Mouse (Mus musculus): ENCODE results near the gene Sgcd. TPM values are rescaled to one million over a fixed set of nuclear protein-coding genes. Genes with fewer than 3 reads are reported as not detected.

The Sgcd gene
- total and polyA plus RNA-seq, 3 experiments = 7.1 to 69.5 (median 60.9) TPM

DNA sequence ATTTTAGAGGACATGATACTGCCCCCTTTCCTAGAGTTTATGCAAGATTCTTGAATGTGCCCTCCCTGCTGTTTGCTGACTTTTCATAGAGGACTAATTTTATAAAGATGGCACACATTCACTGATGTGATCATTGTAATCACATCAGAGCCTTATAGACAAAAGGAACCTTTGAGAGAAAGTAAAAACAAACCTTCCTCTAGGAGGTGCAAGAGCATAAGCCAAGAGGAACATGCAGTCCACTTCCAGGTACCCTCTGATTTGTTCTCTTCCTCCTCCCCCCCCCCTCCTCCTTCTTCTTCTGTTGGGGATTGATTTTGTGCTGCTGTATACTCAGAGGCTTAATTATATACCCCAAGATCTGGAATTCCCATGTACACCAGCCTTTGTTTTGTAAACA, 978.6 kb downstream of the Sgcd start:
- intact Hi-C loops (cut with DNase I) = no loop called here
- Histone ChIP-seq H3K4me3 (no peak overlapping the region), H3K4me1 (ENCODE audit: control insufficient read depth, insufficient read depth, low read length) (peaks cover 2% of the 10 kb centered on the region; the same call in 1 of the 2 replicates), H3K9ac (ENCODE audit: low read depth, low read length) (no peak overlapping the region), H3K27ac (no peak overlapping the region), H3K27me3 (ENCODE audit: control insufficient read depth, insufficient read depth, low read length) (no peaks in the 10 kb centered on the region), H3K79me2 (replicated peaks; ENCODE audit: control insufficient read depth, insufficient read depth, low read length) (no peaks in the 10 kb centered on the region), H3K36me3 (ENCODE audit: control insufficient read depth, insufficient read depth, low read length) (no peaks in the 10 kb centered on the region; the same call in none of the 2 replicates)
- no peak for DNase-seq
- no peak for TF ChIP-seq EP300 (IDR thresholded peaks at IDR 0.05; ENCODE audit: insufficient read depth, low read depth, low read length)
- TF ChIP-seq POLR2A (IDR thresholded peaks at IDR 0.05; ENCODE audit: insufficient read depth, low read depth, low read length) = no peak
- TF ChIP-seq CTCF (IDR thresholded peaks at IDR 0.05) = no peak

DNA sequence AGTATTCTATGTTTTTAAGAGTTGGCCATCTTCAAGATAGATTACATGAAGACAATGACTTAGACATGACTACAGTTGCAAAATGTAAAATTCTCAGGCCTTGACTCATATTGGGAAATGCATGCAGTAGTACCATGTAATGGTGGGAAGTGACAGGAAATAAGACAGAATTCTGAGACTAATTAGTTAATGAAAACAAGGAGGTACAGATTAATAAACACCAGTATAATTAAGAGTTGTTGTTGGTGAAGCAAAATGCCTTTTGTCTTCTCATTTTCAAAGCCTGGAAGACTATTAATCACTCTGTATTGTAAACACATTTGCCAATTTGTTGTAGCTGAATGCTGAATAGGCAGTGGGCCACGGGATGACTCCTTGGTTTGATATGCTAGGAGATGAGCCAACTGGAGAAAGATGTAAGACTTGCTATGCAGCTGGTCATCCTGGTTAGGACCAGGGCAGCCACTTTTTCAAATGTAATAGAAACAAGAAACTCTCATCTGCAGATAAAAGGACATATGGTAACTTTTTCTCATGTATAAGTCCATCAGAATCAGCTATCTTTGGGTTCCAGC, 983.4 kb downstream of the Sgcd start:
- no peak overlapping the region for H3K27ac ChIP-seq
- H3K79me2 ChIP-seq (replicated peaks; ENCODE audit: control insufficient read depth, insufficient read depth, low read length) = no peaks in the 10 kb centered on the region
- no peaks in the 10 kb centered on the region for H3K27me3 ChIP-seq (ENCODE audit: control insufficient read depth, insufficient read depth, low read length)
- no peak for TF ChIP-seq CTCF (IDR thresholded peaks at IDR 0.05)
- TF ChIP-seq POLR2A (IDR thresholded peaks at IDR 0.05; ENCODE audit: insufficient read depth, low read depth, low read length) = no peak
- TF ChIP-seq EP300 (IDR thresholded peaks at IDR 0.05; ENCODE audit: insufficient read depth, low read depth, low read length) = no peak
- H3K9ac ChIP-seq (ENCODE audit: low read depth, low read length) = no peak overlapping the region
- no peak for DNase-seq
- 59% methylated on average over 1 of the region's 1 CpGs for WGBS
- no peaks in the 10 kb centered on the region; the same call in 1 of the 2 replicates for H3K36me3 ChIP-seq (ENCODE audit: control insufficient read depth, insufficient read depth, low read length)
- no peak overlapping the region for H3K4me3 ChIP-seq
- intact Hi-C loops (cut with DNase I) = no loop called here
- peaks cover 1% of the 10 kb centered on the region; the same call in 1 of the 2 replicates for H3K4me1 ChIP-seq (ENCODE audit: control insufficient read depth, insufficient read depth, low read length)

DNA sequence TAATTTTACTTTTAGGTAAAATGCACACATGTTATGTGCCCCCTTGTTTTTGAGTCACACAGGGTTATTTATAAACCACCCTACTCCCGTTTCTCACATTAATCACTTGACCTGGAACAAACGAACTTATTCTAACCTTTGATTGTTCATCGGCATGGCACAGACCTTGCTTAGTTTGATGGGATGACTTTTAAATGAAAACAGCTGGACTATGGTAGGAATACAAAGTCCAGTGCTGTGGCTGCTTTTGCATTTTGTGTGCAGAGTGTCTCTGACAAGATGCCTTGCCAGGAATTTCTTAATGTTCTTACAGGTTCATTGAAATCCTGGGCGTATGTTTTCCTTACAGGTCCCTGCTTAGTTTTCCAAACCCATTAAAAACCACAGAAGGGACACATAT, 1049.5 kb downstream of the Sgcd start:
- intact Hi-C loops (cut with DNase I) = no loop called here
- H3K27me3 ChIP-seq (ENCODE audit: control insufficient read depth, insufficient read depth, low read length) = no peaks in the 10 kb centered on the region
- 61% methylated on average over 4 of the region's 4 CpGs for WGBS

GRCm38 (mm10) chr11:46924946-46925345, 1063.8 kb downstream of the Sgcd start:
- Histone ChIP-seq H3K4me3 (no peak overlapping the region), H3K36me3 (ENCODE audit: control insufficient read depth, insufficient read depth, low read length) (no peaks in the 10 kb centered on the region), H3K27me3 (ENCODE audit: control insufficient read depth, insufficient read depth, low read length) (no peaks in the 10 kb centered on the region), H3K79me2 (replicated peaks; ENCODE audit: control insufficient read depth, insufficient read depth, low read length) (no peaks in the 10 kb centered on the region), H3K9ac (ENCODE audit: low read depth, low read length) (no peak overlapping the region), H3K4me1 (ENCODE audit: control insufficient read depth, insufficient read depth, low read length) (no peaks in the 10 kb centered on the region), H3K27ac (no peak overlapping the region)
- no peak for TF ChIP-seq CTCF (IDR thresholded peaks at IDR 0.05)
- no peak for TF ChIP-seq POLR2A (IDR thresholded peaks at IDR 0.05; ENCODE audit: insufficient read depth, low read depth, low read length)
- TF ChIP-seq EP300 (IDR thresholded peaks at IDR 0.05; ENCODE audit: insufficient read depth, low read depth, low read length) = no peak
- 33% methylated on average over 1 of the region's 1 CpGs for WGBS
- intact Hi-C loops (cut with DNase I) = loop anchor here (5.0 kb wide), 1 partner anchor 462 kb away; no protein-coding TSS in a partner anchor
- DNase-seq = no peak

More for the DNA sequence above, 1049.5 kb downstream of the Sgcd start:
- no peak for DNase-seq
- Histone ChIP-seq H3K4me3 (no peak overlapping the region), H3K36me3 (ENCODE audit: control insufficient read depth, insufficient read depth, low read length) (no peaks in the 10 kb centered on the region), H3K9ac (ENCODE audit: low read depth, low read length) (no peak overlapping the region), H3K4me1 (ENCODE audit: control insufficient read depth, insufficient read depth, low read length) (no peaks in the 10 kb centered on the region), H3K27ac (no peak overlapping the region), H3K79me2 (replicated peaks; ENCODE audit: control insufficient read depth, insufficient read depth, low read length) (no peaks in the 10 kb centered on the region)
- no peak for TF ChIP-seq POLR2A (IDR thresholded peaks at IDR 0.05; ENCODE audit: insufficient read depth, low read depth, low read length)
- no peak for TF ChIP-seq CTCF (IDR thresholded peaks at IDR 0.05)
- no peak for TF ChIP-seq EP300 (IDR thresholded peaks at IDR 0.05; ENCODE audit: insufficient read depth, low read depth, low read length)

DNA sequence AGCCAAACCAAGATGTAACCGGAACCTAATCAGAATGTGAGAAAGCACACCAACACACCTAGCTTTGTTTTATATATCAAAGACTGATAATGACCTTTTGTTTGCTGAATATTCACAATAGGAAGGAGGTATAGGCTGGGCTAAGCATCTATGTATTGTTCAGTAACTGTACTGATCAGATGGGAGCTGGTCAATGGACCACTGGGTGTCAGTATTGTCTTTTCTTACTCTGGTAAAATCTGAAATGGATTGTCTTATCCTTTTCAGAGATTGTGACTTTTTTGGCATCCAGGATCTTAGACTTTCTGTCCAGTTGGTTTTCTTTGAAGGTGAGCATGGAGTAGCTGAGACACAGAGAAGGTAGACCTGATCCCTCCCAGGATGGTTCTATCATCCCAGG, 1068.5 kb downstream of the Sgcd start:
- no peaks in the 10 kb centered on the region for H3K4me1 ChIP-seq (ENCODE audit: control insufficient read depth, insufficient read depth, low read length)
- WGBS = 78% methylated on average over 1 of the region's 1 CpGs
- DNase-seq = no peak
- H3K27ac ChIP-seq = no peak overlapping the region
- no peak overlapping the region for H3K9ac ChIP-seq (ENCODE audit: low read depth, low read length)
- H3K27me3 ChIP-seq (ENCODE audit: control insufficient read depth, insufficient read depth, low read length) = no peaks in the 10 kb centered on the region
- no peaks in the 10 kb centered on the region for H3K36me3 ChIP-seq (ENCODE audit: control insufficient read depth, insufficient read depth, low read length)
- H3K79me2 ChIP-seq (replicated peaks; ENCODE audit: control insufficient read depth, insufficient read depth, low read length) = no peaks in the 10 kb centered on the region
- no peak overlapping the region for H3K4me3 ChIP-seq
- TF ChIP-seq CTCF (IDR thresholded peaks at IDR 0.05) = peak; percentile 63
- TF ChIP-seq EP300 (IDR thresholded peaks at IDR 0.05; ENCODE audit: insufficient read depth, low read depth, low read length) = no peak
- intact Hi-C loops (cut with DNase I) = loop anchor here (5.0 kb wide), 1 partner anchor 467 kb away; no protein-coding TSS in a partner anchor

DNA sequence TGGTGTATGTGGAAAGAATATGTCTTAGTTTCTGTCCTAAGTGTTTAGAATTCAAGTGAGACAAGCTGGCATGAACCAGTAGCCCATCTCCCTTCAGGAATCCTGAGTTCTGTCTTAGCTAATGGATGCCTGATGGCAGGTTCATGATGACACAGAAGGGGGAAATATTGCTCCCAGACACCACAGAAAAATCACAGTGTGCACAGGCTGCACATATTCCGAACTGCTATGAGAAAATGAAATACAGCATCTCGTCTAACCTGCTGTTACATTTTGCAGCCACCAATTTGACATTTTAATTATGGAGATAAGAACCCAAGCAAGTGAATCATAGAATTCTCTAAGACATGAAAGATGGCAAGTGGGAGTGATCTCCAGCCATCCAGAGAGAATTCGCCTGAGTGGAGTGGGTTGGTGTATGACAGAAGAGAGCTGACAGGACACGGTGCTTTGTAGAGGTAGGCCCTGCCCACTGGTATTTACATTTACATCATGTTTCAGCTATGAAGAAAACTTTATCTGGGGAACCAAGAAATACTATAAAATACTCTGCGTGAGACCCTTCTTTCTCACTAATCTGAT, 1076.0 kb downstream of the Sgcd start:
- no peaks in the 10 kb centered on the region for H3K4me1 ChIP-seq (ENCODE audit: control insufficient read depth, insufficient read depth, low read length)
- no peaks in the 10 kb centered on the region for H3K27me3 ChIP-seq (ENCODE audit: control insufficient read depth, insufficient read depth, low read length)
- H3K27ac ChIP-seq = no peak overlapping the region
- no peaks in the 10 kb centered on the region for H3K36me3 ChIP-seq (ENCODE audit: control insufficient read depth, insufficient read depth, low read length)
- no peaks in the 10 kb centered on the region for H3K79me2 ChIP-seq (replicated peaks; ENCODE audit: control insufficient read depth, insufficient read depth, low read length)
- intact Hi-C loops (cut with DNase I) = no loop called here
- 75% methylated on average over 5 of the region's 5 CpGs for WGBS
- TF ChIP-seq CTCF (IDR thresholded peaks at IDR 0.05) = no peak
- TF ChIP-seq EP300 (IDR thresholded peaks at IDR 0.05; ENCODE audit: insufficient read depth, low read depth, low read length) = no peak
- TF ChIP-seq POLR2A (IDR thresholded peaks at IDR 0.05; ENCODE audit: insufficient read depth, low read depth, low read length) = no peak
- H3K9ac ChIP-seq (ENCODE audit: low read depth, low read length) = no peak overlapping the region
- H3K4me3 ChIP-seq = no peak overlapping the region
- no peak for DNase-seq
